Mouse (Mus musculus) liver (tissue): ENCODE measurements at regions not wholly inside any gene's neighbourhood (a gene's known extent, or its start where the extent isn't known, plus 50 kb on each side); places are given as distances from the start of the nearest gene placed in this dataset.
A peak's percentile ranks its signal among the peaks of the same experiment; 100 is the strongest.

ENCODE experiments used
- DNase-seq: peaks from one replicate; pipeline ENCODE4 v3.0.0-alpha.2; 2020; ENCODE audit warnings: mixed read lengths

DNA sequence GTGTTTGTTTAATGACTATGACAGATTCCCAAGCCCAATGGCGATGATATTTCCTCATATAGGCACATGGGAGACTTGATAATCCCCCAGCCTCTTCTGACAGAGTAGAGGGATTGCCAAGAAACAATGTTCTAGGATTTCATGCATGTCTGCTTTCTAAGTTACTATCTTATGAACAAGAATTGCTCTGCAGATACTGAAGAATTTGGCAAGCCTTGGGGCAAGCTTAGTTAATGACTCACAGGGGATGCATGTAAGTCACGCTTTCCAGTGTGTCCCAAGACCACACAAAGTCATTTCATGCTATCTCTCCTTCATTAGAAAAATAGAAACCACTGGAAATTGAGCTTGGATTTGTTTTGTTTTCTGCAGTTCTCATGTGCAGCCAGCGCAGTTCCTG, 376.2 kb downstream of the Dcdc2c start:
- DNase-seq = no peak

DNA sequence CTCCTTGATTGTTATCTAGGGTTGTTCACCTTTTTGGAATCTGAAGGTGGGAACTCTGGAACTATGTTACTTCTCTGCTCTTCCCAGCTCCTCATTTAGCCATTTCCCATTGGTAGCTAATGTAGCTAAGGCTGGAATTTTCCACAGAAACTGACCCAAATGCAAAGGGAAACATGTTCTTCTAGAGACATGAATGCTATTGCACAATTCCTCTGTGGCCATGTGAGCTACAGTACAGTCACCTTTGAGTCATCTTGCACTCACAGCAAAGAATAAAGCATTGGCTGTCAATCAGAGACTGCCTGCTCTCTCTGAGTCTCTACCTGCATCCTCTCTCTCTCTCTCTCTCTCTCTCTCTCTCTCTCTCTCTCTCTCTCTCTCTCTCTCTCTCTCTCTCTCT, 378.1 kb downstream of the Dcdc2c start:
- DNase-seq = no peak

DNA sequence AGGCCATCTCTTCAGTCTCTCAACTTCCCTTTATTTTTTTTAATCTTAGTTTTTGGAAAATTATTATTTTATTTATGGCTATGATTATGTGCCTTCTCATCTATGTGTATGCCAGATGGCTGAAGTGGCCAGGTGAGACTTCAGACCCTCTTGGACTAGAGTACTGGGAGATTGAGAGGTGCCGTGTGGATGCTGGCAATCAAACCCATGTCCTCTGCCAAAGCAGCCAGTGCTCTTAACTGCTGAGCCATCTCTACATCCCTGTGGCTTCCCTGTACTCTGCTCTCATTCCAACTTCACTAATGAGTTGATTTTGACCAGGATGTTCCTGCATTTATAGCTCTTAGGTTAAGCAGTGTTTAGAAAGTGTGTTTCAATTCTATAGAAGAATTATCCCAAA, 393.4 kb downstream of the Dcdc2c start:
- no peak for DNase-seq

DNA sequence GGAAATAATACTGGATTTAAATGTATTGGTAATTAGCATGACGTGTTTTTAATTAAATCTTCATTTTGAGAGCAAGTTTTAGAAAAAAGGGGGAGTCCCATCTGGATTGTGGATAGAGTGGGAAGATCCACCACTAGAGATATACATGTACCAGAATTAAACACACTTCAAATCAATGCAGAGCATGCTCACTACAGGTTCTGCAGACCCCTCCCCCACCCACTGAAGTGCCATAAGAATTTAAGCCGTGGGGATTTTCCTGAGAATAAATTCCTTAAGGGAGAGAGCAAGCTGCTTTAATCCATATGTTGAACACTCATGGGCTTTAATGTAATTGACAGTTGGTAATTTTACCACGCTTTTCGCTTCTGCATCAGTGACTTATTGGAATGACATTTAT, 401.4 kb downstream of the Dcdc2c start:
- DNase-seq = no peak

DNA sequence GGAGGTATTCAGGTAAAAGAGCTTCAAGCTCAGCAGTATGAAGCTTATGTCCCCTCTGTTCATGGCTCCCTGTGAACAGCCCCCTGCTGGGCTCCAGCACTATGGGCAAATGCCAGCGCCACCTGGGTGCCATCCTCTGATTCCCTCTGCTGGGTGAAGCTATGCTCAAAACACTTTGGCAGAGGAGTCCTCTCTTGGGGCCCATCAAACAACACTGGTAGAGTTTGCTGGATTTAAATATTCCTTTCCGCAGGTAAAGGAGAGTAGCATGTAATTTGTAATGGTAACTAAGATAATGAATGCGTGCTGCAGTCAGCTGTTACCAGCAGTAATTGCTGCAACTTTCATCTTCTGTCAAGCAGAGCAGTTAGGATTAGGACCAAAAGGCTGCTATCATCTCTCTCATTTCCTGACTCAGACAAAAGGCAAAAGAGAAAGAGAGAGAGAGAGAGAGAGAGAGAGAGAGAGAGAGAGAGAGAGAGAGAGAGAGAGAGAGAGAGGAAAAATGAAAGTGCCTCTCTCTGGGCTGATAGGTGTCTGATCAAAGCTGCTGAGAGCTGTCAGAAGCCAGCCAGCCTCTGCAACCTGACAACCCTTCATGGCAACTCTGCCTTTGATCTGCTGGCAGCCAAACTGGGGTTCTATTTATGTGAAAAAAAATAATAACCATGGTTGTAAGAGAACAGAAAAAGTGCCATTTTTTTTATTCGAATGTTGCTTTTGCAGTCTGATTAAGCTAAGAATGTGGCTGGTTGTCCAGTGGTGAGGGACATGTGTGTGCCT, 416.2 kb downstream of the Dcdc2c start:
- DNase-seq = no peak

DNA sequence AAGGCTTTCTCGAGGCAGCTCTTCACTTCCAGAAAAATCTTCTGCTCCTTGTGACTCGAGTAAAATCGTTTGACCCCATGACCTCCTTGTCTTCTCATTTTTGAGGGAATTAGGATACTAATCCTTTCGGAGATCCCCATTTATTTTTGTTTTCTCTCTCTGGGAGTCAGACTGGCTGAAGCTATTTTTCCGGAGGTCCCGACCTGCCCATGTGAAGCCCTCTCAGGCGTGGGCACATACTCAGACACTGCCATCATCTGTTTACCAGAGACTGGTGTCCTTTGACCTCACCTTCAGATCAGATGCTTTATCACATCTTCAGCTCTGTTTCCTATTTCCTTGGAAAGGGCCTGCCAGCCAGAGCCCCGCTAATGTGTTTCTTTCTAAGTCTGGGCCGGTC, 429.4 kb downstream of the Dcdc2c start:
- no peak for DNase-seq

DNA sequence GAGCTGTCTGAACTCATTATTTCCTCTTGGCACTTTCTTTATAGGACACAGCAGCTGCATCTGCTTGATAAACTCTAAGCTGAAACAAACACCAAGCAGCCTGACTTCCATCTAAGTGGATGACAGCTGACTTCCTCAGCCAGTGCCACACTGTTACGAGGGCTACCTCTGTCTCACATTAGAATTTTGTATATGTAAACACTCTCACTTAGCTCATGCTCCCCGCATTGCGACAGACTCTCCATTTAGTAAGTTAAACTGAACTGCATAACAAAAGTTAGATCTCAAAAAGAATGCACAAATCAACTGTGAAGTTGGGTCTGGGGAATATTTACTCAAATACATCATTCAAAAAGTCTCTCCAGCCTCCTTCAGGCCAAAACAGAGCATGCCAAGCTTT, 432.1 kb downstream of the Dcdc2c start:
- DNase-seq = no peak

DNA sequence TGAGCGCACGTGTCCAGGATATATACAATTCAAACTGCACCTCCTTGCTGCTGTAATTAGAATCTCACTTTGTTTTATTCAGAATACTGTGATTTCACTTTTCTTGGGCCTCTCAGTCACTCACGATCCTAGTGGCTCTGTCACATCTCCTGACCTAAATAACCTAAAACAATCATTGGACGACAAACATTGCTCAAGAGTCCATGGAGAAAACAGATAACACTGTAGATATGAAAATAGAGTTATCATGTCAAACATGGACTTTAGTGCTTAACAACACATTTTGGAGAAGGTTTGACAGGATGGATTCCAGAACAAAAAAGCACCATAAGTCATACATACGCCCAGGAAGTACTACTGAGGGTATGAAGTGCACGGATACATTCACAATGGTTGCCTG, 461.5 kb downstream of the Dcdc2c start:
- no peak for DNase-seq

DNA sequence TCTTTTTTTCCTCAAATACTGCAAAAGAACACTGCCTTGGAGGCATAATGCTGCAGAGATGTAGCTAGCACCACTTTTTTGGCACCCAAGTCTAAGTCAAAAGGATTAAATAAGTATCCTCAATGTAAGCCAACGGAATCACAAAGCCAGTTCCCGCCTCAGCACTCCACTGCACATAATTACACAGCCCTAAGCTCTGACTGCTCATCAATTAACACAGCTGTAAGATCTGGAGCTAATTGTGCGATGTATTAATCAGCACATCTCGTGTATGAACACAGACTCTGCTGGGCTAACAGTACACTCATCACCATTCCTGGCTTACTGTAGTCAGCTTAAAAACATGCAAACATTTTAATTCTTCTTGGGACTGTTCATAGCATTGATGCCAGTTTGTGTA, 466.7 kb downstream of the Dcdc2c start:
- no peak for DNase-seq

DNA sequence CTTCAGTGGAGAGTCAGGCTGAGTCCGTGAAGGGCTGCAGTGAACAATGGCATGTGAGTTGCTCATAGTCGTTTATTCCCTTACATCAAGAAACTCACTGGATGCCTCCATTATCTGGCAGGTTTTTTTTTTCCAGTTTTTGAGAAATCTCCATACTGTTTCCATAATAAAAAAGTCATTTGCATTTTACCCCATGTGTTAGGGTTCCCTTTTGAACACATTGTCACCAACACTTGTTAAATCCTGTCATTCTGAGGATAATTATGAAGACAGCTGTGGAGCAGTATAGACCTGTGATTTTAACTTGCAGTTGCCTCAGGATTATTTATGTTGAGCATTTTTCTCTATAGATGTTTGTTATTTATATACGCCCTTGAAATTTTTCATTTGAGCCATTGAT, 475.6 kb downstream of the Dcdc2c start:
- no peak for DNase-seq

DNA sequence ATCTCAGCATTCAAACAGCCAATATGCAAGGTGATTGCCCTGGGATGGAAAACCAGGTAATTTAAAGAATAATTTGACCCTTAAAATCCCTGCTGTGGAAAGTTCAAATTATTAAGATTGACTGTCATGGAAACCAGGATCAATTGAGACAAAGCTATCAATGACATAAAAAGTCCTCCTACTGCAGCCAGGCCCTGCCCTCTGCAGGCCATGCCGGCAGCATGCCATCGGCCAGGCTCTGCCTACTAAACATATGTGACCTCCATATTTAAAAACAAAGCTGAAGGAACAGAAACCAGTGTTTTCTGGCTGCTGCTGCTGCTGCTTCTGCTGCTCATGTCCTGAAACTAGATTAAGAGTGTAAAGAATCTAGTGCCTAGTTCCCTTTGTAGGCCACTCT, 483.6 kb downstream of the Dcdc2c start:
- DNase-seq = no peak

DNA sequence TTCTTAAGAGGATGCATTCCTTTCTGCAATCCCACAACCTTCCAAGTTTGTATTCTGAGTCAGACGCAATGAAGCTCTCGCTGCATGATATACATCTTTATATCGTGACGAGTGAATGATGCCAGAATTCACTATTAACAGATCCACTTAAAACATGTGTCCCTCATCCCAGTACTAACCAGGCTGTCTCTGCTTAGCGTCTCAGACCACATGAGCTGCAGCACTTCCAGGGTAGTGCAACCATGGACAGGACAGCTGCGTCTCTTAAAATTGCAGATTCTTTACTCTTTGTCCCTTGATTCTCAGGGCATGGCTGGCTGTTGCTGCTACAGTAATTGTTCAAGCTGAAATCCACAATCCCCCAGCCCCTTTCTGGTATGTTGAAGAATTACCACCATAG, 491.9 kb downstream of the Dcdc2c start:
- DNase-seq = no peak

DNA sequence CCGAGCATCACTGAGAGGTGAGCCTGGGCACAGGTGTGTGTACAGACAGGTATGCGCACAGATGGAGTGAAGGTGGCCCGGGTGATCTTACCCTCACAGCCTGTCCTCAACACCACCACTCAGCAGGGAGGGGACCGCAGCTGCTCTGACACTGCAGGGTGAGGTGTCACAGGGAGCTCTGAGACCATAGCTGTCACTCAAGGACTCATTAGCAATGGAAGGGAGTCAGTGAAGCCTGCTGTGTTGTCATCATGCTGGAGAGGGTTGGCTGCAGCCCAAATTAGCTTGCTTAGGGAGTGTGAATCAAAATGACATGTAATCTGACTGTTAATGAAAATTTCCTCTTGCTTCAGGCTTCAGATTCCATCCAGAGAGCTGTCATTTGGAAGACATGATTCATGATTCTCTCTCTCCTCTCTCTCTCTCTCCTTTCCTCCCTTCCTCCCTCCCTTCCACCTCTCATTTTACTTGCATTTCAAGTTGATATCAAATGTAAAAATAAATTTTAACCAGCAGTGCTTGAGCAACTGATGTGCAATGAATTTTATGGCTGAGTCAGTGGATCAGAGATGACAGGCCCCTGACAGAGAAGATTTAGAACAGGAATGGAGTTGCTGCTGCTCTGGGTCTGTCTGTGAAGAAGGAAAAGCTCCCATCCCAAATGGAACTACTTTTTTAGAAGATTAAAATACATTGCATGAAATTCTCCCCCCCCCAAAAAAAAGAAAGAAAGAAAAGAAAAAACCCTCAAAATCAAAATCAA, 496.5 kb downstream of the Dcdc2c start:
- no peak for DNase-seq

DNA sequence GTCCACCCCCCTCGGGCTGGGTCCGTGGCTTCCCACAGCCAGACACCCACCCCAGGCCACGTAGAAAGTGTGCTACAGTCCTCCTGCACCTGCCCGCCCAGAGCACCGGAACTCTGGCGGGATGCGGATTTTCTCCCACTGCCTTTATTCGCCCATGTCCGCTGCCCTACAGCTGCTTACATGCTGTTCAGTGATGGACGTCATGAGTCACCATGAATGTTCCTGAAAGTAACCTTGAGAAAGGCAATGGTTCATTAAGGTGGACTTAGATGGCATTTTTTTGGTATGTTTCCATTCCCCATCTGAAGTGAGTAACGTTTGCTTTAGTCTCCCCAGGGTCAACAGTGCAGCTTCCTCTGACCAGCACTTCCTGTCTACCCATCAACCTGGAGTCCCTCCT, 497.8 kb downstream of the Dcdc2c start:
- DNase-seq = no peak

DNA sequence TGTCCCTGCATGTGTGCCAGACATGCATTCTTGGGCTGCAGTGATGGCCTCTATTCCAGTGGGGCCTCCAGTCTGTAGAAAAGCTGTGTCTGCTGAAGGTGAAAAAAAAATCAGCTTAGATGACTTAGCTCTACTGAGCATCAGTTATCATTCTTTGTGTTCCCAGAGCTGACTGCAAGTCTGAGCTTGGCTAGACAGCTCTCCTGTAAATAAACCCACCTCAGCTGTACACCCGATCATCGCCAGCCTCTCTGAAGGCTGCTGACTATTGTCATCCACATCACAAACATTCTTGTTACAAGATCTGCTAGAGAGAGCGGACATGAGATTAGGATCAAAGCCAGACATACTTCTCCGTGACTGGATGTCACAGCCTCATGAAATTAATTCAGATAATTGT, 504.2 kb downstream of the Dcdc2c start:
- no peak for DNase-seq

DNA sequence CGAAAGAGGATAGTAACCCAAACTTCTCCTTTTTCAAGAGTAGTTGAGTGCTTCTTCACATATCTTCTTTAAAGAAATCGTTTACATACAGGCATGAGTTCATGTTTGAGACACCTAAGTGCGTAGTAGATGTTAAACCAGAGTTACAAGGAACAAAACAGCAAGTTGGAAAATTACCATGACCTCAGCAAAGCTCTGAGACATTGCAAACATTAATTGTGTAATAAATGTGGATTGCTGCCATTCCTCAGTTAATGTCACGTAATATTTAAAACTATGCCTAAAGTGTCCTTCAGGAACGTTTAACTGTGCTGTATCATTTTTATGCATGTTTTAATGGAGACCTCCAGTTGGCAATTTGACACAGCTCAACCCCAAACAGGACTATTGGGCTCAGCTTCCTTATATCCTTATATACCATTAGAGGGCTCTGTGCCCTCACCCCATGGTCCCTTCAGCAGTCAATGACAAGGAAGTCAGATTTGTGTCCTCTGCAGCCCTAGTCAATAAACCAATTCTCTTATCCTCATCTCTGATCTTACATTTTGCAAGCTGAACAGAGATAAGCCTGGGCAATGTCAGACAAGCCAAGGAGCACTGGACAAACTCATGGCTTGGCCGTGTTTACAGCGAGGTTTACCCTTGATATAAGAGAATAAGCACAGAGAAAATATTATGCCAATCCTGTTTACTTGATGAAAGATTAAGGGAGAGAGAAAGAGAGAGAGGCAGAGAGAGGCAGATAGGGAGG, 513.9 kb downstream of the Dcdc2c start:
- DNase-seq = no peak

DNA sequence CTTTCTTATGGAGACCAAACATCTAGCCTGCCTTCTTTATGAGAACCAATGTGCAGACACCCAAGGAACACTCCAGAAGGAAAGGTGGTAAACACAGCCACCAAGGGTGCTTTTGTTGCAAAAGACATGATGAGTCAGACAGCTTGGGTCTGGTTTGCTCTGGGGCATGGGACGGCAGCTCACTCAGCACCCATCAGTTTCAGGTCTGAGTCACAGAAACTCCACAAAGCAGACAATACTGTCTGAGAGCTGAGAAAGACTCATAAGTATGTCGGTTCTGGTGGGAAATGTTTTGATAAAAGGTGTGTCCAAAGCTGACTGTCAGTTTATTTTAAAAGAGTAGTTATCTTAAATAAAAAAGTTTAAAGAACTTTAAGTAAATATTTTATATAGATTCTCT, 553.0 kb downstream of the Dcdc2c start:
- no peak for DNase-seq

DNA sequence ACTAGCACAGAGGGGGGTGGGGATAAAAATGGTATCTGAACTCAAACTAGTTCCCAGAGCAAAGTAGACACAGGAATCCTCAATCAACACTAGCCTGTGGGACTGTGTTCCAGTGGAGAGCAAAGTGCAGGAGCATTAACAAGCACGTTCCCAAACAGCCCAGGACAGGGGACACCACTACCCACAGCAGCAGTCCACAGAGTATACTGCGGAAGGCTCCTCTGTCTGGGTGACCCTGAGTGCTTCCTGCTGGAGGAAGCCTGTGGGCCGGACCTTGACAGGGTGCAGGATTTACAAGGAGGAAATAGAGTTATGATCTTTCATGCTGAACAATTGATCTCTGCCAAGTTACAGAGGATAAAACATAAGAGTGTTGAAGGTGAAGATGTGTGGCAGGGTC, 560.0 kb downstream of the Dcdc2c start:
- peak; percentile 8 for DNase-seq

DNA sequence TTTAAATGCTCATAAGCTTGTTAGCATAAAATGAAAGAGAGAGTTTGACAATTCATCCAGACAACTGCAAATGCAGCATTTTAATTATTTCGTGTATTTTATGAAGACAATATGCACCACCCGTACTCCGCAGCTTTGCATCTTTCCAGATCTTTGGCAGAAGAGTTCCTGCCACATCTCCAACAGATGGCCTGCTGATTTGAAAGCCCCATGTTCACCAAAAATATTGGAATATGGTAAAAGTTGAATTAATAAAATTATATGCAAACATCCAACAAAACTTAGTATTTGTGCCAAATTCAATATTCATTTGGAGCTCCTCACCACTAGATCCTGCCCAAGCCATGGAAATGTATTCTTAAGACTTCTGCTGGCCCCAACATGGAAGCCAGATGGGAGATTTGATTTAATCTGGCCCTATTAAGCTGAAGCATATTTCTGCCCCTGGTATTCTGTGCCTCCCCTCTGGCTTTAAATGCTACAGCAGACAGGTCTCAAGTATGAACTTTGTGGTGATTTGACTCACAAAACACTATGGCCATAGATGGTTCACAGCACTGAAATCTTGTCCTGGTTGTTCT, 567.8 kb downstream of the Dcdc2c start:
- DNase-seq = no peak

DNA sequence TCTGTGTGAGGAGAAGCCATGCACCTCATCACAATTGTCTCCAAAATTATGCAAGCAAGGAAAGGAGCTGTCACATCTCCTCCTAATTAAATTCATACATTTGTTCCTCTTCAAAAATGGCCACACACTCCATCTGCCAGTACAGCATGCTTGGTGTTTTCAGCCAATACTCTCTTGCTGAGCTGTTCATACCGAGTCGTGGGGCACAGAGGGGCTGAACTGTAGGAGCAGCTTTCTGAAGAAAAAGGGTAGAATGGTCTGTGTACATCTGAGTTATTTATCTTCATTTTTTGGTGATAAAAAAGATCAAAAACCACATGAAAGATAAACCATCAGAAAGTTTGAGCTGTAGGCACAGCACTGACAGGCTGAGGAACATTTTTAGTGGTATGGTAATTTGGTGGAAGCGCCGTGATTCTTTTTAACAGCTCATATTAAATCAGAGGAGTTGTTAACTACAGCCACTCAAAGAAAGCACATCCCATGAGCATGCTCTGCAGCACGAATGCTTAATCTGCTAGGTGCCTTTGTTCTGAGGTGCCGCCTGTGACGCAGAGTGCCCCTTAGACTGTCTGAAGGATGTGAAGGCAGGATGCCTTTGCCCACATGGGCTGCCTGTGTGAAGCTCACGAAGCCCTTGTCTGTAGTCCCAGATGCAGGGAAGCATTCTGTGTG, 573.8 kb downstream of the Dcdc2c start:
- DNase-seq = no peak

DNA sequence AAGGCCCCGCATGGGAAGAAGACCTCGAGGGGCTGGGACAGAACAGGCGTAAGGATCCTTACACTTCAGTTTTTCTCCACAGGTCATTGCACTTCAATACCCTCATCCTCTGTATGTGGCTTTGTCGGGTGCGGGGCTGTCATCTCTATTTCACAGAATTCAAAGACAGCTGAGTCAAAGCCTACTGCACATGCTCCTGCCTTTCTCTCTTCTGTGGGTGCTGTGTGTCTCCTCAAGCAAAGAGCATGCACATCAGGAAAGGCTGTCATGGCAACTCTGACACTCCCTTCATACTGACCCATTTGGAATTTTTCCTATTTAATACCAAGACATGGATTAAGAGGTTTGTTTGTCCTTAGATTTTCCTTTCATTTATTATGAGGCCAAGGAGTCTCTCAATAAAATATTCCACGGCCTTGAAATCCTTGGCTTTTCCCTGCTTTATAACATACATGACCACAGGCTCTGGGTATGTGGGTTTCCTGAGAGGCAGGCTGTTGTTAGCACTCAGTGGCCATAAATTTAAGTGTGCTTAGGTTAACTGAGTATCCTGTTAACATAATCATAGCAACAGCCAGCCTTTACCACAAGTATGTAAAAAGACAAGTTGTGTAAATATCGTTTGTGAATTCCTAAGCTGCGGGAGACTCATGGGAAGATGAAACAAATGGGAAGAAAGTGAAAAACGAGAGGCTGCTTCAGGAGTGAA, 574.5 kb downstream of the Dcdc2c start:
- no peak for DNase-seq

DNA sequence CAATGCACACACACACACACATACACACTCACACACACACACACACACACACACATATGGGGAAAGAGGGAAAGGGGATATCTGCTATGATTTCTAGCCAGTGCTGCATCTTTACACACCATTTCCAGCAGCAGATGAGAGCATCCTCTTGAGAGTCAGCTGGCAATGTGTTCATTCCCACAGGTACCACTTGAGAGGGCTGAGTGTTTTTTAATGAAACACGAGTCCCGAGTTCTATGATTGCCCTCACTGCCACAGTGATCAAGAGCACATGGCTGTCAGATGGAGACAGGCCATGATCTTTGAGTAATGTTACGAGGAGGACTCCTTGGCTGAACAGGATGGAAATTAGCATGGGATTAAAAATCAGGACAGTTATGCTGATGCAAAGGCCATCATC, 589.3 kb downstream of the Dcdc2c start:
- no peak for DNase-seq
